ENCODE assay signal across 7 mouse cellular contexts in genomic region chr12:98900881-98901801, GRCm38 (mm10). TPM values are rescaled to one million over a fixed set of nuclear protein-coding genes. Genes with fewer than 3 reads are reported as not detected.
DNase-seq lines count a peak whose midpoint lies in the region; ATAC-seq and TF ChIP-seq lines count a peak whose summit lies in the region.

Eml5 (minus strand) TSS chr12:98901484.

- H3K27ac ChIP-seq in intestine, postnatal 0 days (ENCODE audit: low read depth, low read length): 0 out of 2 replicates have a peak within 1 kb of the TSS, but pooled peaks have one; percentile 50
- H3K27ac ChIP-seq in limb, embryonic 10.5 days: peak within 1 kb of the TSS; percentile 76
- peak within 1 kb of the TSS; percentile 90 for H3K27ac ChIP-seq in midbrain, embryonic 12.5 days (replicated peaks)
- H3K27ac ChIP-seq in small intestine, adult 2 months (ENCODE audit: insufficient read depth, low read depth, low read length): no peak within 1 kb of the TSS

- H3K9ac ChIP-seq in intestine, postnatal 0 days (ENCODE audit: low read depth, low read length): peak within 1 kb of the TSS; percentile 57
- H3K9ac ChIP-seq in midbrain, embryonic 12.5 days (replicated peaks): peak within 1 kb of the TSS; percentile 91

- peak within 1 kb of the TSS; percentile 74 for H3K4me3 ChIP-seq in intestine, postnatal 0 days (ENCODE audit: low read depth, low read length)
- H3K4me3 ChIP-seq in limb, embryonic 10.5 days: peak within 1 kb of the TSS; percentile 90
- H3K4me3 ChIP-seq in midbrain, embryonic 12.5 days: peak within 1 kb of the TSS; percentile 95
- H3K4me3 ChIP-seq in small intestine, adult 2 months (ENCODE audit: low read depth, low read length): peak within 1 kb of the TSS; percentile 98

- TF ChIP-seq POLR2A in small intestine, adult 2 months (IDR thresholded peaks at IDR 0.05; ENCODE audit: low read depth, low read length): no peak

- H3K36me3 ChIP-seq in intestine, postnatal 0 days (ENCODE audit: control insufficient read depth, insufficient read depth): no peaks in the 10 kb centered on the region
- no peaks in the 10 kb centered on the region for H3K36me3 ChIP-seq in limb, embryonic 10.5 days
- H3K36me3 ChIP-seq in midbrain, embryonic 12.5 days: no peaks in the 10 kb centered on the region
- H3K36me3 ChIP-seq in small intestine, adult 2 months (ENCODE audit: control insufficient read depth, insufficient read depth, low read length): no peaks in the 10 kb centered on the region

- WGBS in intestine, postnatal 0 days: under 1% methylated on average over 65 of the region's 101 CpGs
- under 1% methylated on average over 99 of the region's 101 CpGs for WGBS in limb, embryonic 10.5 days
- WGBS in midbrain, embryonic 12.5 days: under 1% methylated on average over 88 of the region's 101 CpGs
- WGBS in small intestine, adult 2 months: 1% methylated on average over 96 of the region's 101 CpGs

- H3K9me3 ChIP-seq in intestine, postnatal 0 days (ENCODE audit: control insufficient read depth): no peaks in the 10 kb centered on the region
- no peaks in the 10 kb centered on the region for H3K9me3 ChIP-seq in limb, embryonic 10.5 days (replicated peaks)
- H3K9me3 ChIP-seq in midbrain, embryonic 12.5 days: no peaks in the 10 kb centered on the region

- TF ChIP-seq CTCF in intestine, postnatal 0 days (IDR thresholded peaks at IDR 0.05; ENCODE audit: low read depth): peak; percentile 38
- TF ChIP-seq CTCF in small intestine, adult 2 months (IDR thresholded peaks at IDR 0.05; ENCODE audit: extremely low read depth, insufficient read length, insufficient replicate concordance, low read depth, low read length): no peak

- peak; percentile 98 for ATAC-seq in intestine, postnatal 0 days
- peak; percentile 90 for ATAC-seq in midbrain, embryonic 12.5 days (ENCODE audit: low FRiP score, low read depth)

- H3K4me2 ChIP-seq in intestine, postnatal 0 days (replicated peaks; ENCODE audit: low read depth): peak within 1 kb of the TSS; percentile 98
- peak within 1 kb of the TSS; percentile 65 for H3K4me2 ChIP-seq in midbrain, embryonic 12.5 days (replicated peaks)

- peak; percentile 92 for DNase-seq in adrenal gland, postnatal 10 days
- DNase-seq in embryo, embryonic 11.5 days (ENCODE audit: low read depth, low spot score): peak; percentile 57
- DNase-seq in gastrocnemius, postnatal 4 days (ENCODE audit: low spot score in 2 of 2): peak; percentile 37 to 74
- DNase-seq in limb, embryonic 10.5 days (ENCODE audit: low spot score): peak; percentile 84

- no peaks in the 10 kb centered on the region for H3K4me1 ChIP-seq in intestine, postnatal 0 days (replicated peaks; ENCODE audit: control insufficient read depth, insufficient read depth, low read length)
- H3K4me1 ChIP-seq in limb, embryonic 10.5 days: peaks cover 13% of the 10 kb centered on the region
- peaks cover 12% of the 10 kb centered on the region for H3K4me1 ChIP-seq in midbrain, embryonic 12.5 days
- H3K4me1 ChIP-seq in small intestine, adult 2 months (ENCODE audit: control insufficient read depth, insufficient read depth, insufficient read length, low read length): peaks cover 2% of the 10 kb centered on the region; the same call in 1 of the 2 replicates

- 0 out of 2 replicates have a peak, but pooled peaks cover 12% of the 10 kb centered on the region for H3K27me3 ChIP-seq in intestine, postnatal 0 days (replicated peaks; ENCODE audit: control insufficient read depth, insufficient read depth, low read length)
- H3K27me3 ChIP-seq in limb, embryonic 10.5 days (ENCODE audit: low read depth, poor library complexity, severe bottlenecking): peaks cover 28% of the 10 kb centered on the region
- H3K27me3 ChIP-seq in midbrain, embryonic 12.5 days: no peaks in the 10 kb centered on the region
- peaks cover 14% of the 10 kb centered on the region for H3K27me3 ChIP-seq in small intestine, adult 2 months (ENCODE audit: control insufficient read depth, insufficient read depth, low read length)

RNA-seq across cellular contexts. Expression of gene Eml5, which starts in this region (rescaled TPM):
- total RNA-seq in adrenal gland, postnatal 10 days (2021): 10 to 100 TPM; 14.1 to 32.0 TPM
- 1 to 10 TPM; 3.3 to 3.7 TPM for total RNA-seq in gastrocnemius, postnatal 4 days (2021)
- polyA plus RNA-seq in intestine, postnatal 0 days (2015; fragmentation: Nextera tagmentation; extraction: Ambion mirVana): 1.3 and 1.7 TPM in 2 replicates
- 1.6 and 1.8 TPM in 2 replicates for polyA plus RNA-seq in limb, embryonic 10.5 days (2016; fragmentation: Nextera tagmentation; extraction: Ambion mirVana)
- 36.0 and 41.0 TPM in 2 replicates for polyA plus RNA-seq in midbrain, embryonic 12.5 days (2016; fragmentation: Nextera tagmentation; extraction: Ambion mirVana)
- 0.32 and 0.70 TPM in 2 replicates for polyA plus RNA-seq in small intestine, adult 2 months (2012; rRNA removed)

Comparison
In these comparisons a context has a peak if more than half of its experiments do, and no peak if none do; other contexts are left out.
1. RNA of gene Eml5 (polyA plus RNA-seq): 36.0 to 41.0 TPM in midbrain, embryonic 12.5 days; 1.6 to 1.8 TPM in limb, embryonic 10.5 days, 1.3 to 1.7 TPM in intestine, postnatal 0 days and 0.32 to 0.70 TPM in small intestine, adult 2 months; every median in the first group is over 10 times any median in the second.
2. Peak in every context shown above with its lines, with median percentiles within 50 percentile points of each other: DNase-seq and H3K4me3 ChIP-seq.